Mouse (Mus musculus) thymus, postnatal 25 days (tissue): ENCODE measurements around the gene Chl1.

Source experiments
- DNase-seq: peaks from one replicate; pipeline ENCODE4 v3.0.0; 2022

Chl1 gene

DNA sequence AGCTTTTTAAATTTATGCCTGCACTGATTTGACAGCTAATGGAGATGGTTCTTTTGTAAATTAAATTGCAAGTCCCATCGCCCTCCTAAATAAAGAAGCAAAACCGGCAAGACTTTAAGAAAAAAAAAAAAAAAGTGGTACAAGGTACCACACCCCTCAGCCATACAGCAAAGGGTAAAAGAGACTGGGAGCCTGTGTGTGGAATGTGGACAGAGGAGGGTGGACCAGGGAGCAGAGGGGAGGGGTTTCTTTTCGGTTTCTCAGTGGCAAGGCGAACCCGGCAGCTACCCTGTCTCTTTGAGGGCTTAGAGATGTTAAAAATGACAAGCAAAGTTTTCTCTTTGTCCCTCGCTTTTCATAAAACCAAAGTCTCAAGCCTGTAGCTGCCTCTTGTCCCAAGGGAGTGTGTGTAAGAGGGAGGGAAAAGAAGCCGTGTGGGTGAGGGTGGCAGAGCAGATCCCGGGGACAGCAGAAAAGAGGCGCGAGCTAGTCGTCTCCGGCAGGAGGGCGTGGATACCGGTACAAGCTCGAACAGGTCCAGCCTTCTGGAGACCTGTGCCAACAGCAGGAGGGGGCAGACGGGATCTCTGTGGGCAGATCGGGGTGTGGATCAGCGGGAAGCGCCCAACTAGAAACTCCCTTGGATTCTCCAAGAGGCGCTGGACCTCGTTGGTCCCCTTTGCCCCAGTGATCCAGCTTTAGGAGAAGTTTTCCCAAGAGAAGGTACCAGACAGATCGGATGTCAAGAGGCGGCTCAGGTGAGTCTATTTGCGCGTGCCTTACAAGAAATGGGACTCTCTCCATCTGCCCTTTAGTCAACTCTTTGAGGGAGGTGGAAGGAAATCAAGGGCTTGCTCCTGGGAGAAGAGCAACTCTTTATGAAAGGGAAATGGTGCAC lies at the start of gene Chl1:
TSS of gene Chl1 (plus strand) at position 195 of the 898 bp plus-strand sequence.
- DNase-seq: peak; percentile 16

DNA sequence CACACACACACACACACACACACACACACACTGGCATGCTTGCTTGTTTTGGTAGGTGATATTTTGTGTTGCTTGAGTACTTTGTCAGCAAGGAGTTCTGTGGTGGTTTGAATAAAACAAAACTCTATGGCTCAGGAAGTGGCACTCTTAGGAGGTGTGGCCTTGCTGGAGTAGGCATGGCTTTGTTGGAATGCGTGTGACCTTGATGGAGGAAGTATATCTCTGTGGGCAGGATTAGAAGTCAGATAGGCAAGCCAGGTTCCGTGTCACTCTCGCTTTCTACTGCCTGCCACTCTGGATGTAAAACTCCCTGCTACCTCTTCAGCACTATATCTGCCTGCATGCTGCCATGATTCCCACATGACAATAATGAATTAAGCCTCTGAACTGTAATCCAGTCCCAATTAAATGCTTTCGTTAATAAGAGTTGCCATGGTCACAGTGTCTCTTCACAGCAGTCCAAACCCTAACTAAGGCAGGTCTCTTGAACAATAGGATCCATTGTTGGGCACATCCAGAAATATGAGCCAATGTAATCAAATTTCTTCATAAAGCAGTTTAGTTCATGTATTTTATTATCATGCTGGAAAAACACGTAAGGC lies 44.8 kb upstream of the Chl1 start:
- DNase-seq: peak; percentile 12

DNA sequence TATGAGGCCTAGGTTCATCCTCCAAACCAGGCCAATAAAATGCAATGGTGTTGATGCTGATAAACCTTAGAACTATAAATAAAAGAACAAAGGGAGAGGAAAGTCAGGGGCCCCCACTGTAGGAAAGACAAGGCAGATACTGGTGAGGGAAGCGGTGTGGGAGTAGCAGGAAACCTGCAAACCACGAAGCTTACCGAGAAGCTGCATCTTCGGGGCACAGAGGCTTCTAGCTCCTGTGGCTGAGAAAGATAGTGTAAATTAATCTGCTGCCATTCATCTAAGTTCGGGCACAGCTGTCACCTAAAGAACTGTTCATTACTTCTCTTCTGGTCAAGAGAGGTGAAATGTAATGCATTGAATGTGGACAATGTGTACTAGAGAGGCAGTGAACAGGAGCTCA lies 37.1 kb upstream of the Chl1 start:
- peak; percentile 30 for DNase-seq

DNA sequence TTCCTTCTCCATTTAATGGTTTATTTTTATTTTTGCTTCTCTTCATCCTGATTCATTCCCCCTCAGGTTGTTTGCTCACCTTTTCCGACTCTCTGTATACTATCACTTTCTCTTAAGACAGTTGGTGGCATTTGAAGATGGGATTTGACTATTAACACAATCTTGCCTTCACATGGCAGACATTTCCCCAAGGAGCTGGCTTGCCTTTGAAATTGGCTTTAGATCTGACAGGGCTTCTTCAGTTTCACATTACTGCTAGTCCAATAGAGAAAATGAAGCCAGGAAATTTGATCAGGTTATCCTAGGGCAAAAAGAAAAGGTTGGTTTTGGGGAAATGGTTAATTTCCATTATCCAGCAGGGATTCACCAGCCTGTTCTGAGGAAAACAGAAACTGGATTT lies 23.2 kb upstream of the Chl1 start:
- DNase-seq: no peak

DNA sequence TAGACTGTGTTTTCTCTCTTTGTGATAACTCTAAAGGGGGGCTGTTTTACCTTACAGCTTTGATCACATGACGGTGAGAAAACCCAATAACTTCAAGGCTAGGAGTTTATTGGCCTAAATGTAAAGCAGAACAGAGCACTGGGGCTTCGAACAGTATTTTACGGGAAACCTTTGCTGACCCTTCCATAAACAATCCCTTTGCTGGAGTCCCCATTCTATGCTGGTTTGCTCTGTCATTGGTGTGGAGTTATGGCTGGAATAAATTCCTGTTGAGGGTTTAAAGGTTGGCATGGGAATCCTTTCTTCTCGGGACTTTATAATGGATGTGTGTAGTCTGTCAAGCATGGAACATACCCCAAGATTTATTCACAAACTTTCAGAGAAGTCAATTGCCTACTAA lies 12.0 kb upstream of the Chl1 start:
- no peak for DNase-seq

DNA sequence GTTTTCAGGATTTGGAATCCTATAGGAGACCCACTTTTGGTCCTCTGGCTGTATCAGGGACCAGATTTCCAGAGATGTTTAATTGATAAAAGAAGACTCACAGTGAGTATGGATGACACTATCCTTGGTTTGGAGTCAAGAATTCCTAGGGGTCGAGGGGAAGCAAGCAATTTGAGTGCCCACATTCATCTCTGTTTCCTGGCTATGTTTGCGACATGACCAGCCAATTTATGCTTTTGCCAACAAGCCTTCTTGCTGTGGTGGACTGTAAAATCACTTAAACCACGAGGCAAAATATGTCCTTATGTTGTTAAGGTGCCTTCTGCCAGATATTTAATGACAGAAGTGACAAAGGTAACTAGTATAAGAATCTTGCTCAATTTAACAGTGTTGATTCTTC lies 6.3 kb upstream of the Chl1 start:
- no peak for DNase-seq

DNA sequence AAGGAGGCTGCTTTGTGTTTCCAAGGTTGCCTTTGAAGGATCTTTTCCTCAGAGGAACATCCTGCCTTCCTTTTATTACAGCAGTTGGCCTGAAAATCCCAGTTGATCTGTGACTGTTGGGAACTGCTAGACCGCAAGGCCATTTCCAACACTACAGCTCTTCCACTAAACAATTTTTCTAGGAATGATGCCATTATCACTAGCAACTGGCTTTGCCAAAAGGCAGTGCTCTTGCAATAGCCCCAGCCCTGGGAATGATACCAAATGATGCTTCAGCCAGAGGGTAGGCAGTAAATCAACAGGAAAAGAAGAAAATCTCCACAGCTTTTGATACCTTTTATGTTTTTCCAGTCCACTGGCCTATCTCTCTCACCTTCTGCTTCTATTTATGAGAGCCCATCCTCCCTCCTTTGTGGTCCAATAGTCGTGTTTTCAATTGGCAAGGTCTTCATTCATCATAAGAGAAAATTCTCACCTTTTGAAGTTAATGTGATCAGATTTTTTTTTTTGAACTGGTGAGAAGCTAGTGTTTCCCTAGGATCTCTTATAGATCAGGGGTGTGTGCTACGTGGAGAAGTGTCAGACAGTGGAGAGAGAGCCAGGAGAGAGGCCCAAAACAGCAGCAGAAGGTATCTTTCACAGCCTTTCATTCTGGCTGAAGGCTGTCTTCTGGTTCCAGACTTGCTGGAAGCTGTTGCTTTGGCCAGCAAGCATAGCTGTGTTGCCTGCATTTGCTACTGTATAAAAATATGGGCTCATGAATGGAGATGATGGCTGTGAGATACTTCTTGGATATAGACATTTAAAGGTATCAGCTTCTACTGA lies 2.4 kb upstream of the Chl1 start:
- no peak for DNase-seq

DNA sequence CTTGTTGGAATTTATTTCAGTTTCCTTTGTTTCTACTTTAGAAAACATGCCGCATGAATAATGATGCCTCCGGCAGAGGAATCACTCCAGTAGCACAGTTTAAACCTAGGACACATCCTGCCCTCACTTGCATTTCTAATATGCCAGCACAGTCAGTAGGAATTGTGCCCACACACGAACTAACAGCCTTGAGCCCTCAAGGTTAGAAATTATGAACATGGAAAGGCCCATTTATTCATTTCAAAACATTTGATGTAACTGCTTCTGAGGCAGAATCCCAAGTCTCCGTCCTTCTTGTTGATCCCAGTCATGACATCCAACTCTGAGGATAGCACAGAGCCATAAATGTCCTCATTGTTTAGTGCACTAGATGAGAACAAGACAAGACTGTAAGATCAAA lies 790 bp upstream of the Chl1 start:
- DNase-seq: no peak

DNA sequence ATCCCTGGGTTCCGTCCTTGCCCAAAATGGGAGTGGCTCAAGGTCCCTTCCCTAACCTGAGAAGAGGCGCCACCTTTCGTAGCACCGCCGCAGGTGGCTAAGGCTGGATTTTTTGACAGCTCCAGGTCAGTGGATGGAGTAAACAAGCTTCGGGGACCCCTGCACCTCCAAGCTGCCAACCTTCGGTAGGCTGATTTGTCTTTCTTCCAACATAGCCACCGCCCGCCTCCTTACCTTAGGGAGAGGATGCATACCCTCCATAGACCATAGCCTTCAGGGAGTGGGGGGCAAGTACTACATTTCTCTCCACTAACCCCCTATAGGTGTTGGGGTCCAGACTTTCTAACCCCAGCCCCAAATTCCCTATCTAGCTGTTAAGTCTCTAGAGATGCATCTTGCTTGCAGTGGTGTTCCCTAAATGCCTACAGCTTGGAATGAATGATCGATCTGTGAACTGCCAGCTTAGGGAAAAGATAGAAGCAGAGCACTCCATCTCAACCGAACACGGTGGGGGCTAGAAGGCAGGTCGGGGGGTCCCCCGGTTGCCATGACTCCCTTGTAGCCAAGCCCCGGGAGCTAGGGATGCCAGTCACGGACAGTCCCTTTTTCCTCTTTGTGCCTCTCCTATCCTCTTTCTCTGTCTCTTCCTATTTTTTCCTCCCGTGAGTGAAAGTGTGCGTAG lies 1.0 kb downstream of the Chl1 start:
- DNase-seq: peak; percentile 3

DNA sequence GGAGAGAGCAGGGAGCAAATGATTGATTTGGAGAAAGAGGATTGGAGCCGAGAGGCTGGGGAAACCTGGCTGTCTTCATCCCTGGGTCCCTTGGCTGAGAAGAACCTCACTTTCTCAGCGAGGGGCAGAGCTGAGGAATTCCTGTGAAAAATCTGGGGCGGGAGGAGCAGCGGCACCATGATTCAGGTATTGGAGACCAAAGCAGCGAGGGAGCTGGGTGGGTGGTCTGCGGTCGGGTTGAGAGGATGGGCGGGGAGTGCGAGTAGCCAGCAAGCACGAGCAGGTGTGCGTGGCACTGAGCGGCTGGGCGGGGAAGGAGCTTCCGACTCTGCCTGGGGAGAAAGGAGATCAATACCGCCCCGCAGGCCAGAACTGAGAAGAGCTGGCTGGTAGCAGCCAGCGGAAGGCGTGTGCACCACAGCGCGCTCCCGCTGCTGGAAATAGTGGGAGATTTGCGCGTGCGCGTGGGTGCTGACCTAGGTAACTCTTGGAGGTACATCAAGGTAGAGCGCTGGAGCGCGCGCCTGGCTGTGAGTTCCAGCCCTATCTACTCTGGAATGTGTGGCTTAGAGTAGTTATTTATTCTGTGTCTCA lies 1.7 kb downstream of the Chl1 start:
- peak; percentile 50 for DNase-seq

DNA sequence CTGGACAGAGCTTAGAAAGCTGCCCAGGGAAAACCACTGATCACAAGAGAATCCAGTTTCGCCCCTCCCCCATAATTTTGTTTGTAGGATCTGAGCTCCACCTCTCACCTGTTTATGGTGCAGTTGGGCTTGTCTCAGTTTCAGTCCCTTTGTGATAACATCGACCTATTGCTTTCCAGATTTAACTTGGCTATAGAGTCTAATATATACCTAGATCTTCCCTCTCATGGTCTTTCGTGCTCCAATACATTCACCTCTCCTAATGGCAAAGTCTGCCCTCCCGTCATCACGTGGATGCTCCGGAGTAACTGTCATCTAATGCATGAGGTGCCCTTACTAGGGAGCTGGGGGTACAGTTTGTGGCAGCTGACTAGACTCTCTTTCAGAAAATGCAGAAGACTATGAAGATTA lies 2.5 kb downstream of the Chl1 start:
- no peak for DNase-seq

DNA sequence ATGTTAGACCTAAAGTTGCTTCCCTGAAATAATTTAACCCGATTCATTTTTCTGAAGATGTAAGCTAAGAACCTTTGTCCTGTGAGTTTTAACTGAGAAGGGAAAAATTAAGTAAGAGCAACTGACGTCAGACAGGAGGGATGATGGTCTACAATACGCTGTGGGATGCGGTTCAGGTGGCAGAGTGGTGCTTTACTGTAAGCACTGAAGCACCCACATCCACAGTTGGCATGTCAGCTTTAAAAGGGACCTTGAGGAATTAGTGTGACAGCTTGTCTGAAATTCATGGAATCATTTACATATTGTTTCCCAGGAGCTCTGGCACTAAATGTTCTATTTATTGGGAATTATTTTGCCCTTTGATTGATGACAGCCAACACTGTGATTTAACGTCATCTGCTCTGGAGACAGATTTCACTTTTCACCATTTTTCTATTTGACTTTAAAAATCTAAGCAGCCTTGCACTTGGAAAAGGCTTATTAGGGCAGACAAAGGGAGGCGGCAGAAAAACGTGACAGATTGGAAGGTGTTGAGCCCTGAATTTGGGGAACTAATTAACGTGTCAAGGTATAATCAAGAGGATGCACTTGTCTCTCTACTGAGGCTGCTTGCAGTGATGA lies 3.3 kb downstream of the Chl1 start:
- no peak for DNase-seq

DNA sequence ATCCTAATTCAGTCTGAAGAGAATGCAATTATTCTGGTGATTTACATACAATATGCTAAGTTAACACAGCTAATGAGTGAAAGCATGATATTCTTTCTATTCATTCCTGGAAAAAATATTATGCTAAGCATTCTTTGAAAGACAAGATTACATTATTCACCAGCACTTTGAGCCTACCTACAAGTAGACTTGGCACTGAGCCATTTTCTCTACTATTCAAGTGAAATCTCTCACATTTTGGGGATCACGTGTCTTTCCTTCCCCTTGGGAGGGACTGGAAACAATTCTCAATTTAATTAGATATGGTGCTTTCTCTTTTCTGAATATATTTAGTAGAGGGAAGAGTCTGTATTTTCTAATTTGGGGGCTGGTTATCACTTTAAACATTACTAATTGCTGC lies 4.0 kb downstream of the Chl1 start:
- DNase-seq: no peak

DNA sequence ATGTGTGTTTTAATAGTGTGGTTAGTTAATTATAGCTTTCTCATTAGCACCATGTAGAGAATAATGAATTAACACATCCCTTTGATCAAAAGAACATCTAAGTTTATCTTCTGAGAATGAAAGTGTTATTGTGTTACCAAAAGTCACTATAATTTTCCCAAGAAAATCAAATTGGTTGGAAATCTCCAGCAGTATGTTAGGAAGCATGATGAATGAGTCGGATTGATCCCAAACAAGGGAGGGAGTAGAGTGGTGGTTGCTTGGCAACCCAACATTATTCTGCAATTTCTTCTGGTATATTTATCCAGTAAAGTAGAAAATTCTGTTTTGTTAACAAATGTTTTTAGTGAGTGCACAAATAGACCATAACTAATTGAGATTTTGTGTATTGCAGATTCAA lies 4.4 kb downstream of the Chl1 start:
- no peak for DNase-seq

DNA sequence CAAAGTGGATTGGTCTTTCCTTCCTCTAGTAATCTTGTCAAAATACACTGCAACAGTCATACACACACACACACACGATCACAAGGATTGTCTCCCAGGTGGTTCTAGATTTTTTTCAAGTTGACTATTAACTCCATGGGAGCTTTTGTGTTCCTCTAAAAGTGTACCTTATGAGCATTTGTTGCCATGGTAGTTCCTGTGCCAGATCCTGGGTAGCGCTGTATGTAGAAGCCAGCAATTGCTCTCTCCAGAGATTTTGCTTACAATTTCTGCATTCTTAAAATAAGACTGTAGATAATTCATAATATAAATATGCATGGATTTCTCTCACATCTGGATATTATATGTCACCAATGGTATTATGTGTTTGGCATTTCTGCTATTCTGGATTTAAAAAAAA lies 9.2 kb downstream of the Chl1 start:
- no peak for DNase-seq

DNA sequence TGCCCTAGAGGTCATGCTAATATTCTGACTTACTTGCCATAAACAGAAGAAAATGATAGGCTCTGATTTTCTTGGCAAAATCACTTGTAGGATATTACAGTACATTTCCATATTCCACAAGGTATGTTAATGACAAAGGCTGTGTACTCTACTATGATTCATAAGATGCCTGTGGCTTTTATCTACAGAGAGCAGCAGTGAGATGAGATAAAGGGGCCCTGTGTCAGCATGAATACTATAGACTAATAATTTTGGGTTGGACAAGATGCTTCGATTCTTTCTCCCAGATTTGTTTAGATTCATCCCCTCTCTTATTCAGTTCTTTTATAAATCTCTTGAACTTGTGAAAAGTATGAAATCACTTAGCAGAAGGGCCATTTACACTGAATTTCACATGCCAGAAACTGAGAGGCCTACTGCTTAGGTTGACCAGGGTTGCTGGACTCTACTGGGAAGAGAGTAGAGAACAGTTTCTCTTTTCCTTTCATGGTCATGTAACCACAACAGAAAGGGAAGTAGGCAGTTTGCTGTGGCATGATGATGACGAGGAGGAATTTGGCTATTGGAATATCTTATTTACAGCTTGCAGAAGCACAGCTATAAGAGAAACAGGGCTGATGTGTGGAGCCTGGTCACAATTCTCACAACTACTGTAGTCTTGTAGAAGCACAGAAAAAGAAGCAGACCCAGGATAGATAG lies 15.1 kb downstream of the Chl1 start:
- DNase-seq: no peak

DNA sequence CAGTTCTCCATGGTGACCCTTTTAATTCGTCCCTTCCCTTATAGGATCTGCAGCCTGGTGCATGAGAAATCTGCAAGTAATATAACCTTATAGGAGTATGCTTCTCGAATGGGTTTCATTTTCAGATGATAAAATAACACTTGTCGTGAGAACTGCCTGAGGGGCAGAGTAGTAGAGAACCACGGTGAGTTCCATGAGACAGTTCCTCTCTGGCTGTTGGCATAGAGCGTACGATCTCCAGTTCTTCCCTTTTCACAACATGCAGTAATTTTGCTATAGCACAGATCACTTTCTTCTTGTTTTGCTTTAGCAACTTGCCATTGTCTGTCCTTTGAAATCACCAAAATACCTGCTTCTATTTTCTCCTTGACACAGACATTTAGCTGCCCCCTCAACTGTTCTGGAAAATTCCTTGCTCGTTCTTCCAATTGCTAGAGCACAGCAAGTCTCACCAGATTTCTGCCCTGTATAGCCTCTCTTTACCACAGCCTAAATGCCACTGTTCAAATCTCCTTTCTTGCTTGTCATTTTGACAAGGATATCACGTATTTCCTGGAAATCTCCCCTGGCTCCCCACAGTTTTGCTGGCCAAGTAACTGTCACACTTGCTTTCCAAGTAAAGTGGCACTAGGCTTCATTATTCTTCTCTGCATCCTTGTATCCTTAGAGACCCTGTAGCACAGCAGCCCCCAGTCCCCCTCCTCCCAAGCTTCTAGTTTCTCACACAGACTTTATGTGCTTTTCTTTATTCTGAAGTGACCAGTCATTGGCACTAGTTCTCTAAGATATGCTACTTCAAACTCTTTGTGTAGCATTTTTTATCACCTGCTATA lies 16.8 kb downstream of the Chl1 start:
- no peak for DNase-seq

DNA sequence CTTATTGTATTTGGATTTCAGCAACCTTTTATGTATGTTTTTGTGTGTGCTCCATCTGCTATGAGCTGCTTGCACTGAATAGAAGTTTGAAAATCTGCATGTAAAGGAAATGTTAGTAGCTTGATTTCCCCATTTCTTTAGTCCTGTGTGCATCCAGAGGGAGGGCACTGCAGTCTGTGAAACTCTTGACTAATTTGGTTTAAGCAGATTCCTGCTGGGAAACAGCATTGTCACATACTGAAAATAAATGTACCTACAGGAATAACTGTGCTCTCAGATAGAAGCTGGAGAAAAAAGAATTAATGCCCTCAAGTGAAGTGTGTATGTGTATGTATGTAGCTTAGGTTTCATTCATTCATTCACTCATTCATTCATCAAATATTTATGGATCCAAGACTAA lies 22.7 kb downstream of the Chl1 start:
- DNase-seq: no peak

DNA sequence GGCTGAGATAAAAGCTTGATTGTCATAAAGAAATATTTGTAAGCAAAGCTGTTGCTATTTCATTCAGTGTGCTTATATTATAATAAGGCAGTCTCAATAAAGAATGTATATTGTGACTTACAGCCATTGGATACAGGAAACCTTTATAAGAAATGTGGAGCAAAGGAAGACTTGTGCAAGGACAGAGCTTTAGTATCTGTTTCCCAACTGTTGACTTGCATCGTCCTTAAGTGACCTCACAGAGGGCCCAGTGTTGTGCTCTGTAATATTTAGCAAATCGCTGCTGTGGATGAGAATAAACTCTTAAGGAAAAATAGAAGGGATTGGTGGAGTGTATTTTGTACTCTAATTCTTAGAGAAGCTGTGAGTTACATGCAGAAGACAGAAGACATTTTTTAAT lies 23.6 kb downstream of the Chl1 start:
- no peak for DNase-seq

DNA sequence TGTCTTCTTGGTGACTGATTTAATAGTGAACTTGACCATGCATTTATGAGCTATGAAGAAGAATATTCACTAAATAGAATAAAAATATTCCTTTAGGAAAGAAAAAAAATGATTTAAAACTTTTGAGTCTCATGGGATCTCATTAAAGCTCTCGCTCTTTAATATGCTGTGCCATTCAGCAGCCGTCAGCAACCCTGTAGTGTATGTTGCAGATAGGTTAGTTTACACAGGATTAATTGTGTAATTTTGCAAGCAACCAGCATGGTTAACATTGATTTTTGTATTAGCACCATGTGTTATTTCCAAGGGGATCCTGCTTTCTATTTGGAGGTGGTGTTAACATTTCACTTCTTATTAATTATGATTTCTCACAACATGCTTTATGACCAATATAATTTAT lies 32.2 kb downstream of the Chl1 start:
- DNase-seq: no peak

DNA sequence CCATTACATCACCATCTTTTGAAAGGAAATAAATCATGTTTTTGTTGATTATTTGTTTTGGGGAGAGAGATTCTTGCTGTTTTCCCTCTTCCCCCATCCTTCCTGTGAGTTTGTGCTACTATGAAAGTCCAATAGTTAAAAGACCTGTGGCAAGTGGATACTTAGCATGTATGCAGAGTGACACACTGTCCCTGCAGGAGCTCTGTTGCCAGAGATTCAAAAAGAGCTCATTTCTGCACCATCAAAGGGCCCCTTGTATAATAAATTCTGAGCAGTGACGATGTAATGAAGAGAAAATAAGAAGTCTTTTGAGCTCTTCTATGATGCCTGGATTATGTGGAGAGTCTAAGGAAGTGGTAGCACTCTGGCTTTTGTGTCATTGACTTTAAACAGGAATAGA lies 33.4 kb downstream of the Chl1 start:
- DNase-seq: no peak
